Mouse (Mus musculus) skeletal muscle tissue, postnatal 0 days (tissue): Measurements from ENCODE around the gene Gng8. TPM values are rescaled to one million over a fixed set of nuclear protein-coding genes. Genes with fewer than 3 reads are reported as not detected.

Source experiments
- polyA plus RNA-seq: library from polyadenylated mRNA; unstranded; fragments of >200 nt; fragmentation: Nextera tagmentation; extraction: Ambion mirVana; gene quantifications from 2 replicates; pipeline ENCODE4 v1.2.1, GENCODE M21; 2015

The Gng8 gene
- 2.1 and 2.2 TPM in 2 replicates for polyA plus RNA-seq

GRCm38 (mm10) chr7:16891641-16892351, at the start of gene Gng8:
Gng8 (plus strand) TSS chr7:16891786.

DNA sequence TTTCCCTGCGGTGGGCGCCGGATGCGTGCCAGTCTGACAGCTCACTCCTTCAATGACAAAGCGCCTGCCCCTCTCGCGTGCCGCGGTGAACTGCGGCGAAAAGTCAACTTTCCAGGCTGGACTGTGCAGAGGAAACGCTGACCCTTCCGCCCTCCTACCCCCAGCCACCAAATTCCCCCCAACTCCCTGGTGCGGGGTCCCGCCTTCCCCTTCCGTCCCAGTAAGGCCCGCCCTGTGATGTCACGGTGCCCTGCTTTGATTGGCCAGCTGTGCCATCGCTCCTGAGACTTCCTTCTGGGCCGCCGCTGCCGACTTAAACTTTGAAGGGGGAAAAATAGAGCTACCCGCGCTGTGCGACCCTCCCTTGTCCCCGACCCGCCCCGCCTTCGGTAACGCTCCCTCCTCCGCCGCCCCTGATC, 48.9 kb upstream of the Gng8 start, which contains the start of gene Prkd2:
Prkd2 (plus strand) TSS at position 258 of the 419 bp plus-strand sequence.

DNA sequence AGATGAGACGGTGACA, 16.5 kb upstream of the Gng8 start, which contains the start of gene Dact3:
Dact3 (plus strand) TSS at position 8 of the 16 bp plus-strand sequence.

DNA sequence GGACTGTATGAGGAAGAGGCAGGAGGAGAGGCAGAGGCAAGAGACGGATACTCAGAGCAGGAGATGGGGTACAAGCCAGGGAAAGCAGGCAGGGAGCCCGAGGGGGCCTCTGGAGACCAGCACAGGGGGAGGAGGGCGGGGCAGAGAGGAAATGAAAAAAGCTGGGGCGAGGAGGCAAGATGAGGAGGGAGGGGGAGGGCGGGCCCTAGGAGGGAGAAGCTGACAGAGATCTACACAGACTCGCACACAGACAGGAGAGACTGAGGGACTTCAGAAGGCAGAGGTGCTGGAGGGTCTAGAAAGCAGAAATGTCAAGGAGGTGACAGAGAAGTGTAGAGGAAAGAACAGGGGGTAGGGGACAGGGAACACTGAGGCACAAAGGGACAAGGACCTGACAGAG, 14.7 kb downstream of the Gng8 start, which contains the start of gene Ptgir:
Ptgir (plus strand) TSS at position 210 of the 400 bp plus-strand sequence.

DNA sequence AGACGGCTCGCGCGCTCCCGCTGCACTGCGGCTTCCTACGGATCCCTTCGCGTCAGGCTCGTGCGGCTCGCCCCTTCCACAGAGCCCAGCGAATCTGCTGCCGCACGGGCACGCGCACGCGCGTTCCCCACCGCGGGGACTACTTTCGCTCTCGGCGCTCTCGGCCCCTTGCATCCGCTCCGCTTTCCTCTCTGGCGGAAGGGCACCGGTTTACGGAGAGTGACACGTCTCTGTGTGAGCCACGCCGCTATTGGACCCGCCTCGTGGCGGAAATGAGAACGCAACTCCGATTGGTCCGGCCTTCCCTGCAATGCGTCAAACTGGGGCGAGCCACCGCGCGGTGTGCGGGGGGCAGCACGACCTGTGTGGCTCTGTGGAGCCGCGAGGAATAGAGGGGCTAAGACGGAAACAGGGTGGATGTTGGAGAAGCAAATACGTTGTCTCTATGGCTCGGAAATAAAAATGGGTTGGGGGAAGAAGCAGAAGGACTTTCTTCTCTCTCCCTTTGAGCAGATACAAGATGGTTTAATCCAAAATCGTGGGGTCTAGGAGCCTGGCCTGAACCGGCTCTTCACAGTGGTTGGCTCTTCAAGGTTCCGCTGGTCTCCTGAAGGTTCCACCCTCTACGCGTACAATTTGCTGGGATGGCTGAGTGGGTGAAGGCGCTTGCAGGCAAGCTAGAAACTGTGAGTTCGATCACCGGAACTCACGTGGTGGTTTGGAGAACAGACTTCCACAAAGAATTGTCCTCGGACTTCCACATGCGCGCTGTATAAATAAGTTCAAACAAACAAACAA, 32.6 kb downstream of the Gng8 start, which contains the start of gene Calm3:
Calm3 (minus strand) TSS at position 78 of the 798 bp plus-strand sequence.

DNA sequence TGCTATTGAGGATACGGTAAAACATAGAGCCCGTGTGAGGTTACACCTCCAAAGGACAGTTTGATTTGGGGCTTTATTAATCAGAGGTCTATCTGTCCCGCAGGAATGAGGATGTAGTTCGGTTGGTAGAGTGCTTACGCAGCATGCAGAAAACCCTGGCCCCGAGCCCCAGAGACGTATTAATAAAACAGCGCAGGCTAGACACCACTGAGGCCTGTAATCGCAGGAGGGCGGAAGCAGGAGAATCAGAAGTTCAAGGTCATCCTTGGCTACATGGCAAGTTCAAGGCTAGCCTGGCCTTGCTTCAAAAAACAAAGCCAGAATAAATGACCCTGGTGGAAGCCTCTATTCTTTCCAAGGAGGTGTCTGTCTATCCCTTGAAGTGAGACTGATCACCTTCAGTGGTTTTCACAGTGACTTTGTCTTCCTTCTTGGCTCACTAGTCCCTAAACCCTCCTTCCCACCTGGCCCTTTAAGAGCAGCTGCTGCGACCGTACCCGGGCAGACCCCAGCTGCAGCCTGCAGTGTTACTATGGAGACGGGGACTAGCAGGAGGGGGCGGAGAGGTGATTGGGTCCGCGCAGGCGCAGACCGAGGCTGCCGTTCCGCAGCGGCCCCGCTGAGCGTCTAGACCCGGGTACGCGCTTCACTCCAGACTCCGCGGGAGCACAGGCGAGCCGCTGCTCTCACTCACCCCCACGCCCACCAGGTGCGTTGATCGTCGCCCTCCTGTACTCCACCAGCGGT, 52.6 kb downstream of the Gng8 start, which contains the start of gene Pnmal2:
Pnmal2 (plus strand) TSS at position 622 of the 747 bp plus-strand sequence.

Other genes starting within 250 kb of the Gng8 start
- 0.15 TPM in 1 of 2 replicates, not detected in the other for gene Ceacam15, start 216.1 kb upstream of the Gng8 start, polyA plus RNA-seq
- not detected in 2 replicates for gene Ceacam9, start 169.9 kb upstream of the Gng8 start, polyA plus RNA-seq
- 133 and 164 TPM in 2 replicates for gene Ap2s1, start 153.4 kb upstream of the Gng8 start, polyA plus RNA-seq
- gene Slc1a5, start 110.4 kb upstream of the Gng8 start, polyA plus RNA-seq: 28.7 and 76.6 TPM in 2 replicates
- gene Strn4, start 75.9 kb upstream of the Gng8 start, polyA plus RNA-seq: 38.7 and 38.9 TPM in 2 replicates
- gene Fkrp, start 75.1 kb upstream of the Gng8 start, polyA plus RNA-seq: 16.7 and 18.5 TPM in 2 replicates
- gene Prkd2, start 48.9 kb upstream of the Gng8 start, polyA plus RNA-seq: 7.3 and 8.5 TPM in 2 replicates
- 2.1 and 3.8 TPM in 2 replicates for gene Dact3, start 16.5 kb upstream of the Gng8 start, polyA plus RNA-seq
- 1.7 and 1.9 TPM in 2 replicates for gene Ptgir, start 14.7 kb downstream of the Gng8 start, polyA plus RNA-seq
- gene Calm3, start 32.3 kb downstream of the Gng8 start, polyA plus RNA-seq: 46.4 and 58.8 TPM in 2 replicates
- gene Pnmal2, start 52.9 kb downstream of the Gng8 start, polyA plus RNA-seq: 27.5 and 27.9 TPM in 2 replicates
- 0.33 and 0.38 TPM in 2 replicates for gene Pnmal1, start 67.9 kb downstream of the Gng8 start, polyA plus RNA-seq
- gene Gm42372, start 91.3 kb downstream of the Gng8 start, polyA plus RNA-seq: 0.03 TPM in 1 of 2 replicates, not detected in the other
- gene Ccdc8, start 100.9 kb downstream of the Gng8 start, polyA plus RNA-seq: 12.8 and 14.3 TPM in 2 replicates
- 67.2 and 70.1 TPM in 2 replicates for gene Ppp5c, start 136.1 kb downstream of the Gng8 start, polyA plus RNA-seq
- 6.8 TPM in 2 replicates for gene Hif3a, start 170.6 kb downstream of the Gng8 start, polyA plus RNA-seq
- gene Psg16, start 182.3 kb downstream of the Gng8 start, polyA plus RNA-seq: 0.23 and 0.27 TPM in 2 replicates